Mouse (Mus musculus): Measurements from ENCODE around the gene Srsf1. TPM values are rescaled to one million over a fixed set of nuclear protein-coding genes. Genes with fewer than 3 reads are reported as not detected.

Gene Srsf1
- polyA plus RNA-seq, 1 experiment from 2014 or later, result 500 TPM

GRCm38 (mm10) chr11:88057788-88058187, 10.6 kb downstream of the Srsf1 start:
- ATAC-seq (ENCODE audit: insufficient number of reproducible peaks, low FRiP score, low TSS enrichment, low read depth) (no peak), DNase-seq (ENCODE audit: low spot score) (no peak)
- Histone ChIP-seq H3K4me1 (ENCODE audit: control insufficient read depth, insufficient read depth, low read length) (no peaks in the 10 kb centered on the region), H3K9me3 (ENCODE audit: control insufficient read depth, low read length) (no peaks in the 10 kb centered on the region), H3K4me3 (ENCODE audit: low read depth, low read length) (no peak overlapping the region), H3K4me2 (ENCODE audit: low read depth, severe bottlenecking) (no peak overlapping the region), H3K9ac (ENCODE audit: low read length) (no peak overlapping the region), H3K36me3 (ENCODE audit: control insufficient read depth, insufficient read depth, low read length) (no peaks in the 10 kb centered on the region), H3K27me3 (ENCODE audit: control insufficient read depth, insufficient read depth, low read length) (no peaks in the 10 kb centered on the region), H3K27ac (replicated peaks; ENCODE audit: low read depth, low read length) (no peak overlapping the region)
- WGBS, result 82% methylated on average over 2 of the region's 2 CpGs

GRCm38 (mm10) chr11:88059141-88059540, 12.0 kb downstream of the Srsf1 start:
- Histone ChIP-seq H3K4me3 (ENCODE audit: low read depth, low read length) (no peak overlapping the region), H3K9me3 (ENCODE audit: control insufficient read depth, low read length) (no peaks in the 10 kb centered on the region), H3K4me1 (ENCODE audit: control insufficient read depth, insufficient read depth, low read length) (no peaks in the 10 kb centered on the region), H3K27ac (replicated peaks; ENCODE audit: low read depth, low read length) (no peak overlapping the region), H3K27me3 (ENCODE audit: control insufficient read depth, insufficient read depth, low read length) (no peaks in the 10 kb centered on the region), H3K9ac (ENCODE audit: low read length) (no peak overlapping the region), H3K36me3 (ENCODE audit: control insufficient read depth, insufficient read depth, low read length) (no peaks in the 10 kb centered on the region), H3K4me2 (ENCODE audit: low read depth, severe bottlenecking) (no peak overlapping the region)
- WGBS, result 41% methylated on average over 2 of the region's 2 CpGs
- ATAC-seq (ENCODE audit: insufficient number of reproducible peaks, low FRiP score, low TSS enrichment, low read depth) (peak; percentile 69), DNase-seq (ENCODE audit: low spot score) (peak; percentile 42)

DNA sequence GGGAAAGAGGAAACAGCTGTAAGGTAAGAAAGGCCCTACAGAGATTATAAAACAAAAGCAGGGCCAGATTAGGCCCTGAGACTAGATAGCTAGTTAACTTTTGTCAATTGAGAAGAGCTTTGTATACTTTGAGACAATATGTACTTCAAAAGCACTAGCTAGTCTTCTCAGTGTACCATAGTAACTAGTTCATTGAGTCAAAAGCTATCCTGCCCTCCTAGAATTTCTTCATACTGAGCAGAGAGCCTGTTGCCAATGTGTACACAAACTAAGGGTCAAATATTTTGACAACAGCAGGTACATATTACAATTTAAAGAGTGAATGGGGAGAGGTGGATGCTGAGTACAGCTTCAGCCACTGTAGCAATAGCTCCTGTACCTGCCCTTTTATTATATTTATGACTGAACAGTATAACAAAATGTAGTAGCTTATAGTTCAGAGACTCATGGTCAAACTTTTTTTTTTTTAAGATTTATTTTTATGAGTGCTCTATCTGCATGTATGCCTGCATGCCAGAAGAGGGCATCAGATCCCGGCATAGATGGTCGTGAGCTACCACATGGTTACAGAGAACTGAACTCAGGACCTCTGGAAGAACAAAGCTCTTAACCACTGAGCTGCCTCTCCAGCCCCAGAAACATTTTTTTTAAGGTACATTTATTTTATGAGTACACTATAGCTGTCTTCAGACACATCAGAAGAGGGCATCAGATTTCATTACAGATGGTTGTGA, 14.9 kb downstream of the Srsf1 start:
- no peaks in the 10 kb centered on the region for H3K27me3 ChIP-seq (ENCODE audit: control insufficient read depth, insufficient read depth, low read length)
- no peaks in the 10 kb centered on the region for H3K9me3 ChIP-seq (ENCODE audit: control insufficient read depth, low read length)
- no peak for DNase-seq (ENCODE audit: low spot score)
- no peak for ATAC-seq (ENCODE audit: insufficient number of reproducible peaks, low FRiP score, low TSS enrichment, low read depth)
- no peak overlapping the region for H3K9ac ChIP-seq (ENCODE audit: low read length)
- no peak overlapping the region for H3K4me3 ChIP-seq (ENCODE audit: low read depth, low read length)
- 77% methylated on average over 2 of the region's 2 CpGs for WGBS
- no peak overlapping the region for H3K27ac ChIP-seq (replicated peaks; ENCODE audit: low read depth, low read length)
- no peak overlapping the region for H3K4me2 ChIP-seq (ENCODE audit: low read depth, severe bottlenecking)
- H3K4me1 ChIP-seq (ENCODE audit: control insufficient read depth, insufficient read depth, low read length), result 0 out of 2 replicates have a peak, but pooled peaks cover under 1% of the 10 kb centered on the region
- no peaks in the 10 kb centered on the region for H3K36me3 ChIP-seq (ENCODE audit: control insufficient read depth, insufficient read depth, low read length)

- Histone ChIP-seq H3K27me3 (ENCODE audit: control insufficient read depth, insufficient read depth, low read length) (no peaks in the 10 kb centered on the region), H3K4me2 (ENCODE audit: low read depth, severe bottlenecking) (no peak overlapping the region), H3K9ac (ENCODE audit: low read length) (no peak overlapping the region), H3K27ac (replicated peaks; ENCODE audit: low read depth, low read length) (no peak overlapping the region), H3K36me3 (ENCODE audit: control insufficient read depth, insufficient read depth, low read length) (no peaks in the 10 kb centered on the region), H3K9me3 (ENCODE audit: control insufficient read depth, low read length) (no peaks in the 10 kb centered on the region), H3K4me3 (ENCODE audit: low read depth, low read length) (no peak overlapping the region), H3K4me1 (ENCODE audit: control insufficient read depth, insufficient read depth, low read length) (peaks cover 8% of the 10 kb centered on the region; the same call in 1 of the 2 replicates)
- ATAC-seq (ENCODE audit: insufficient number of reproducible peaks, low FRiP score, low TSS enrichment, low read depth), result no peak
- DNase-seq (ENCODE audit: low spot score), result no peak
These were observed 18.6 kb downstream of the Srsf1 start for GRCm38 (mm10) chr11:88065732-88066131.

DNA sequence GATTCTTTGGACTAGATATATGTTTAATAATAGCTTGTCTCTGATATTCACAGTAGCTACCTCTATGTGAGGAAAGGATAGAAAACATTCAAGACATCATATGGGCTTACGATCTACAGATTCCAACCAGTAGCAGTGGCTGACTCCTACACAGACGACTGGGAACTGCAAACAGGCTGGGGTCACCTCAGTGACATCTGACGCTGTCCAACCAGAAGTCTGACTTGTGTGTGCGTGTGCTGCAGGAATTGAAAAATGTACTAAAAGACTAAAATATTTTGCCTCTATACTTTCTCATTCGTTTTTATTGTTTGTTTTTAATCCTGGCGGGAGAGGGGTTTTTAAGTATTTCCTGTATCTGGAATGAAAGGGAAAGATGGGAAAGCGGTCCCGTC, 20.0 kb downstream of the Srsf1 start:
- DNase-seq (ENCODE audit: low spot score) (no peak), ATAC-seq (ENCODE audit: insufficient number of reproducible peaks, low FRiP score, low TSS enrichment, low read depth) (no peak)
- Histone ChIP-seq H3K27me3 (ENCODE audit: control insufficient read depth, insufficient read depth, low read length) (no peaks in the 10 kb centered on the region), H3K27ac (replicated peaks; ENCODE audit: low read depth, low read length) (peak overlapping the region; percentile 97), H3K4me3 (ENCODE audit: low read depth, low read length) (peak overlapping the region; percentile 98), H3K36me3 (ENCODE audit: control insufficient read depth, insufficient read depth, low read length) (no peaks in the 10 kb centered on the region), H3K9ac (ENCODE audit: low read length) (peak overlapping the region; percentile 99), H3K4me1 (ENCODE audit: control insufficient read depth, insufficient read depth, low read length) (peaks cover 14% of the 10 kb centered on the region), H3K4me2 (ENCODE audit: low read depth, severe bottlenecking) (peak overlapping the region; percentile 74), H3K9me3 (ENCODE audit: control insufficient read depth, low read length) (no peaks in the 10 kb centered on the region)
- 4% methylated on average over 8 of the region's 8 CpGs for WGBS

- DNase-seq (ENCODE audit: low spot score) (peak; percentile 87), ATAC-seq (ENCODE audit: insufficient number of reproducible peaks, low FRiP score, low TSS enrichment, low read depth) (peak; percentile 77)
- under 1% methylated on average over 49 of the region's 81 CpGs for WGBS
These were observed 20.6 kb downstream of the Srsf1 start, which contains the start of gene Vezf1 for GRCm38 (mm10) chr11:88067586-88068410. TSS of gene Vezf1 (plus strand) at chr11:88068279.

DNA sequence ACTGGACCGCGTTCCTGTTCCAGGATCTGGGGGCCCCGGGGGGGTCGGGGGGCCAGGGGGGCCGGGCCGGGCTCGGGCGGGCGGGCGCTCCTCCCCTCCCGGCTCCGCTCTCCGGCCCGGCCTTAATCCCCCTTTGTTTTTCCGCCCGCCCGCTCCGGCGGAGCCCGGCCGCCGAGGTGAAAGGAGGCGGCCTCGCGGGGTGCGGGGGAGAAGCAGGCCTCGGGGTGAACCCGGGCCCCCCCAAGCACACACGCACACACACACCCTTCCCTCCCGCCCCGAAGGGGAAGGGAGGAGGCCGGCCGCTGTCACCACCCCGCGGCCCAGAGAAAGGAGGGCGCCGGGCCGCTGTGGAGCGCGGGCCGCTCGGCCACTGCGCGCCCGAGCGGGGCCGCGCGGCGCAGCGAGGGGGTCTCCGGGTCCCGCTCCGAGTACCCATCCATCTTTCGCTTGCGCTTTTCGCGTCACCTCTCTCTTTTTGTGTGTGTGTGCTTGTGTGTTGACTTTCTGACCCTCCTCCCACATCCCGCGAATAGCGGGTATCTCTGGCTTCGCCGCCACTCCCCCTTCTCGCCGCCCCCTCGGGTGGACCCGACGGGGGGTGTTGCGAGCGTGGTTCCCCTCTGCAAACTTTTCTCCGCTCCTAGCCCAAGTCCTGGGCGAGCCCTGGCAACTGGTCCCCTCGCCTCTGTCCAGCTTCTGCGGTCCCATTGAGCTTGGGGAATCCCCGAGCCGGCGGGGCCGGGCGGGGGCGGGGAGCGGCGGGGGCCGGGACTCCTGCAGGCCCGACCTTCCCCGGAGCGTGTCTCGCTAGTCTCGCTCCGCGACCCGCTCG, 21.5 kb downstream of the Srsf1 start:
- Histone ChIP-seq H3K4me1 (ENCODE audit: control insufficient read depth, insufficient read depth, low read length) (peaks cover 14% of the 10 kb centered on the region), H3K4me3 (ENCODE audit: low read depth, low read length) (peak overlapping the region; percentile 98), H3K9ac (ENCODE audit: low read length) (peak overlapping the region; percentile 99), H3K4me2 (ENCODE audit: low read depth, severe bottlenecking) (peak overlapping the region; percentile 74), H3K36me3 (ENCODE audit: control insufficient read depth, insufficient read depth, low read length) (peaks cover 5% of the 10 kb centered on the region; the same call in 1 of the 2 replicates), H3K9me3 (ENCODE audit: control insufficient read depth, low read length) (no peaks in the 10 kb centered on the region), H3K27ac (replicated peaks; ENCODE audit: low read depth, low read length) (peak overlapping the region; percentile 97), H3K27me3 (ENCODE audit: control insufficient read depth, insufficient read depth, low read length) (no peaks in the 10 kb centered on the region)
- ATAC-seq (ENCODE audit: insufficient number of reproducible peaks, low FRiP score, low TSS enrichment, low read depth) (peak; percentile 75), DNase-seq (ENCODE audit: low spot score) (peak; percentile 74)
- WGBS, result under 1% methylated on average over 72 of the region's 92 CpGs

More at GRCm38 (mm10) chr11:88067586-88068410, 20.6 kb downstream of the Srsf1 start, which contains the start of gene Vezf1:
- Histone ChIP-seq H3K4me1 (ENCODE audit: control insufficient read depth, insufficient read depth, low read length) (peaks cover 14% of the 10 kb centered on the region), H3K4me2 (ENCODE audit: low read depth, severe bottlenecking) (peak within 1 kb of the TSS; percentile 74), H3K27me3 (ENCODE audit: control insufficient read depth, insufficient read depth, low read length) (no peaks in the 10 kb centered on the region), H3K4me3 (ENCODE audit: low read depth, low read length) (peak within 1 kb of the TSS; percentile 98), H3K36me3 (ENCODE audit: control insufficient read depth, insufficient read depth, low read length) (no peaks in the 10 kb centered on the region), H3K9me3 (ENCODE audit: control insufficient read depth, low read length) (no peaks in the 10 kb centered on the region), H3K27ac (replicated peaks; ENCODE audit: low read depth, low read length) (peak within 1 kb of the TSS; percentile 97), H3K9ac (ENCODE audit: low read length) (peak within 1 kb of the TSS; percentile 99)

GRCm38 (mm10) chr11:88069246-88069570, 22.0 kb downstream of the Srsf1 start:
- peak overlapping the region; percentile 74 for H3K4me2 ChIP-seq (ENCODE audit: low read depth, severe bottlenecking)
- peaks cover 14% of the 10 kb centered on the region for H3K4me1 ChIP-seq (ENCODE audit: control insufficient read depth, insufficient read depth, low read length)
- ATAC-seq (ENCODE audit: insufficient number of reproducible peaks, low FRiP score, low TSS enrichment, low read depth), result no peak
- no peaks in the 10 kb centered on the region for H3K27me3 ChIP-seq (ENCODE audit: control insufficient read depth, insufficient read depth, low read length)
- WGBS, result 0% methylated on average over 12 of the region's 12 CpGs
- H3K36me3 ChIP-seq (ENCODE audit: control insufficient read depth, insufficient read depth, low read length), result peaks cover 6% of the 10 kb centered on the region; the same call in 1 of the 2 replicates
- H3K27ac ChIP-seq (replicated peaks; ENCODE audit: low read depth, low read length), result peak overlapping the region; percentile 97
- H3K9me3 ChIP-seq (ENCODE audit: control insufficient read depth, low read length), result no peaks in the 10 kb centered on the region
- peak overlapping the region; percentile 98 for H3K4me3 ChIP-seq (ENCODE audit: low read depth, low read length)
- peak overlapping the region; percentile 99 for H3K9ac ChIP-seq (ENCODE audit: low read length)
- no peak for DNase-seq (ENCODE audit: low spot score)

Measured in limb, embryonic 11.5 days (tissue).